Mouse (Mus musculus): ENCODE data around the gene Gm10310. TPM values are rescaled to one million over a fixed set of nuclear protein-coding genes. Genes with fewer than 3 reads are reported as not detected.
"Not testable (repeated sequence)": the region's sequence is repeated elsewhere in the genome, so short reads cannot be mapped to it uniquely, and the experiment has no call there.

Gene Gm10310
- not detected for total RNA-seq (2021)

DNA sequence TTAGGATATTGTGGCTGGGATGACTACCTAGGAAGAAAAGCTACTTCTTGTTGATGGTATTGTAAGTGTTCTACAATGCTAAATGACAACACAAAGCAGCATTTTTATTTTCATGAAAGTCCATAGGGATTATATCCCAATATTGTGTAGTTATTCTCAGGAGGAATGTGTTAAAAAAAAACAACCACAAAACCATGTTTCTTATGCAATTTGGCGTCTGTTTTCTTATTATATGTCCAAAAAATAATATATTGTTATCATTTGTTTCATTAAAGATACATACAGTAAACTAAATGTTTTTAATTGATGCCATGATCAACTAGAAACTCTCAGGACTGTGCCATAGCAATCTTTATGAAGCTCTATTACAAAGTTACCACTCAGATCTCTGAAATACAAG, at the start of gene Gm10310:
Gene Gm10310 (minus strand): TSS at position 101 of the 400 bp plus-strand sequence.
- DNase-seq; intact Hi-C loops (cut with DNase I): not testable (repeated sequence)

DNA sequence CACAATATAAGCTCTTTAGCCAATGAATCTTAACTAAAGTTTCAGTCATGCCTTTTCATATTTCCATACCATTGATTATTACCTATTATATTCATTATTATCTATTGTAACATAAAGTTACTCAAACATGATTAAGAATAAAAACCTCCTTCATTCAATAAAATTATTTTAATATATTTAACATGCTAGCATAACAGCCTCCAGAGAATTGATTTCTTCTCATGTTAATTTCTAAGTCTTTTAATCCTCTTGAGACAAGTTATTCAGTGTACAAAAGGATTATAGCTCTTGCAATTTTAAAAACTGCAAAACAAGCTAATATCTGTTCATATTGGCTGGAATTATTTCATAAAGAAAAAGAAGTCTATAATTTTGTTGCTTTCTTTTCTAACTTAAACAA, 45.2 kb upstream of the Gm10310 start, which contains the start of gene Olfr821:
Gene Olfr821 (plus strand): TSS at position 301 of the 400 bp plus-strand sequence.
- no peak for DNase-seq
- intact Hi-C loops (cut with DNase I), result no loop called here

DNA sequence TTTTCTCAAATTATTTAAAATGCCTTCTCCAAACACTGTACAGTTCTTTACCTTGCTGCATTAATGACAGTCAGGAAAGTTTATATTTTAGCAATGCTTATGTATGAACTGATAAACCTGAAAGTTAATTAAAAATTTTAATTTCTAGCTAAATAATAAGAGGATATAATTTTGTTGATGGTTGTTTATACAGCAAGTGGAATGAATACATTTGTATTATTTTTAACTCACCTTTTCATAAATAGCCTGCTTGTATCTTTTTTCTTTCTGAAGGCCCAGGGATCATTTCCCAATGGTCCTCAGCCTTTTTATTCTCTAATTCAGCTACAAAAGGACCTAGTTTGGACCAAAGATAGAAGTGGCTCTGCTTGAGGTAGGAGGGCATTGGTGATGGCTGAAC, 27.5 kb upstream of the Gm10310 start, which contains the start of gene Olfr820:
Gene Olfr820 (plus strand): TSS at position 301 of the 400 bp plus-strand sequence.
- intact Hi-C loops (cut with DNase I), result no loop called here
- no peak for DNase-seq

DNA sequence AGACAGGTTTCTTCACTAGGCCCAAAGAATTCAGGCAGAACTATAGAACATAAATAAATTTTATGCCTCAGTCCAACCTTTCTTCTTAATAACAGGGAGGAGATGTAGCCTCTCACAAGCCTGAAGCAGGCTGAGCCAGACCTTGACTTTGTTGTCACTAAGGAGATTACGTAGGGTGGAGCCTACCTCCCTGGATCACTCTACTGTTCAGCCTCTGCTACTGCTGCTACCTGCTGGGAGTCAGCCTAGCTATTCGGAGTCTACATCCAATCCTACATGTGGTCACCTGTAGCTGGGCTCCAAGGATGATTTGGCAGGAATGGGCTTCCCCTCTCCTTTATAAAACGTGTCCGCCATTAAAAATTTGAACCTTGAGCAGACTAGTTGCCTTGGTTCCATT, 20.5 kb upstream of the Gm10310 start:
- DNase-seq; intact Hi-C loops (cut with DNase I): not testable (repeated sequence)

DNA sequence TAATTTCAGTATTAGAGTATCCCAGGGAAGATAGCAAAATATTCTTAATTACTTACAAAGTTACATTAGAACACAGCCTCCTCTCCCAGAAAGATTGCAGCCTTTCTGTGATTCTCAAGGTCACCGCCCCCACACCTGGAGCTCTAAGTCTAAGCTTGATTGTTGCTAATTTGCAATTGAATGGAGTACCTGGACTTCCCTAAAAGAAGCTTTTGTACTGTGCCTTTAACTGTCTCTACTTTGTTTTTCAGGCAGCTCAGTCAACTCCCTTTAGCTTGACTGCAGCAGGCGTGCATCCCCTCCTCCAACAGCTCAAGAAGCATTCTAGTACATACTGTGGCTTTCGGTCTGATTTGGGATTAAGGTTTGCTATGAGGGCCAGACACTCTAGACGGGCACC, 19.2 kb upstream of the Gm10310 start:
- DNase-seq; intact Hi-C loops (cut with DNase I): not testable (repeated sequence)

DNA sequence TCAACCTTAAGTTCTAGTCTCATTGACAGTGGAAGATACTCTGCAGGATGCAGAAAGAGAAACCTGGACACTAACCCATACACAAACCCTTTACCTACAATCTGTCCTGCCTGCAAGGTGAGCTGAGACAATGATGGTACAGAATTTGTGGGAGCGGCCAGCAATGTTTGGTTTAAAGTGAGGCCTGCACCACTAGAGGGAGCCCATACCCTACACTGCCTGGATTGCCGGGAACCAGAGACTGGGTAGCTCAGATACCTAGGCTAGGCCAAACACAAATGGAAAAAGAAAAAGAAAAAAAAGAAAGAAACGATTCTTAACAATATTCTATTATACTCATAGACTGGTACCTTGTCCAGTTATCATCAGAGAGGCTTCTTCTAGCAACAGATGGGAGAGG, 3.0 kb downstream of the Gm10310 start:
- DNase-seq; intact Hi-C loops (cut with DNase I): not testable (repeated sequence)

GRCm38 (mm10) chr10:129976040-129976439, 8.8 kb downstream of the Gm10310 start, which contains the start of gene Olfr247:
Olfr247 (minus strand) TSS chr10:129976140.
- DNase-seq; intact Hi-C loops (cut with DNase I): not testable (repeated sequence)

DNA sequence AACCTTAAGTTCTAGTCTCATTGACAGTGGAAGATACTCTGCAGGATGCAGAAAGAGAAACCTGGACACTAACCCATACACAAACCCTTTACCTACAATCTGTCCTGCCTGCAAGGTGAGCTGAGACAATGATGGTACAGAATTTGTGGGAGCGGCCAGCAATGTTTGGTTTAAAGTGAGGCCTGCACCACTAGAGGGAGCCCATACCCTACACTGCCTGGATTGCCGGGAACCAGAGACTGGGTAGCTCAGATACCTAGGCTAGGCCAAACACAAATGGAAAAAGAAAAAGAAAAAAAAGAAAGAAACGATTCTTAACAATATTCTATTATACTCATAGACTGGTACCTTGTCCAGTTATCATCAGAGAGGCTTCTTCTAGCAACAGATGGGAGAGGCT, 11.9 kb downstream of the Gm10310 start:
- DNase-seq; intact Hi-C loops (cut with DNase I): not testable (repeated sequence)

GRCm38 (mm10) chr10:129967166-129967565, 17.7 kb downstream of the Gm10310 start, which contains the start of gene Olfr819:
Olfr819 (minus strand) TSS chr10:129967266.
- DNase-seq; intact Hi-C loops (cut with DNase I): not testable (repeated sequence)

DNA sequence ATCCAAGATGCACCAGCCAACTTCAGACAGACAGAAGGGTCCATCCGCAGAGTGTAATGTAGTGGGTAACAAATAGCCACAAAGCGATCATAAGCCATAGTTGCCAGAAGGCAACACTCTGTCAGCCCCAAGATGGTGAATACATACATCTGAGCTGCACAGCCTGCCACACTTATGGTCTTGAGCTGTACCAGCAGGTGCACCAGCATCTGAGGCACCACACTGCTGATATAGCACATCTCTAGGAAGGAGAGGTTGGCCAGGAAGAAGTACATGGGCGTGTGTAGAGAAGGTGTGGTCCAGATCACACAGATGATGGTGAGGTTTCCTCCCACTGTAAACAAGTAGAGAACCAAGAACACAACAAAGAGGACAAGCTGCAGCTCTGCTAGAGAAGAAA, 18.6 kb downstream of the Gm10310 start:
- intact Hi-C loops (cut with DNase I), result not testable (repeated sequence)

GRCm38 (mm10) chr10:129949000-129949399, 35.9 kb downstream of the Gm10310 start, which contains the start of gene Olfr818:
Olfr818 (minus strand) TSS chr10:129949100.
- intact Hi-C loops (cut with DNase I), result no loop called here
- DNase-seq, result no peak

More for the DNA sequence above, 18.6 kb downstream of the Gm10310 start:
- DNase-seq, result not testable (repeated sequence)

Other genes with a start within 250 kb of the Gm10310 start
- gene Olfr806, start 243.1 kb downstream of the Gm10310 start, total RNA-seq (2021), result not detected
- gene Olfr807, start 227.3 kb downstream of the Gm10310 start, total RNA-seq (2021), result not detected
- gene Olfr808, start 219.6 kb downstream of the Gm10310 start, total RNA-seq (2021), result not detected
- not detected for gene Olfr809, start 210.4 kb downstream of the Gm10310 start, total RNA-seq (2021)
- gene Olfr810, start 190.1 kb downstream of the Gm10310 start, total RNA-seq (2021), result not detected
- not detected for gene Olfr811, start 180.7 kb downstream of the Gm10310 start, total RNA-seq (2021)
- not detected for gene Olfr812, start 139.0 kb downstream of the Gm10310 start, total RNA-seq (2021)
- gene Olfr813, start 129.7 kb downstream of the Gm10310 start, total RNA-seq (2021), result not detected
- not detected for gene Olfr814, start 105.2 kb downstream of the Gm10310 start, total RNA-seq (2021)
- gene Olfr815, start 79.2 kb downstream of the Gm10310 start, total RNA-seq (2021), result not detected
- gene Olfr816, start 69.5 kb downstream of the Gm10310 start, total RNA-seq (2021), result not detected
- gene Olfr818, start 36.0 kb downstream of the Gm10310 start, total RNA-seq (2021), result not detected
- not detected for gene Olfr819, start 17.8 kb downstream of the Gm10310 start, total RNA-seq (2021)
- not detected for gene Olfr247, start 8.9 kb downstream of the Gm10310 start, total RNA-seq (2021)
- gene Olfr820, start 27.6 kb upstream of the Gm10310 start, total RNA-seq (2021), result not detected
- not detected for gene Olfr821, start 45.3 kb upstream of the Gm10310 start, total RNA-seq (2021)
- gene Olfr822, start 86.1 kb upstream of the Gm10310 start, total RNA-seq (2021), result not detected
- not detected for gene Olfr823, start 130.3 kb upstream of the Gm10310 start, total RNA-seq (2021)
- gene Olfr824, start 144.9 kb upstream of the Gm10310 start, total RNA-seq (2021), result not detected
- not detected for gene Olfr825, start 181.7 kb upstream of the Gm10310 start, total RNA-seq (2021)
- gene Olfr826, start 199.1 kb upstream of the Gm10310 start, total RNA-seq (2021), result not detected
- not detected for gene Olfr827, start 229.3 kb upstream of the Gm10310 start, total RNA-seq (2021)